Mouse (Mus musculus) gastrocnemius, postnatal 25 days (tissue): ENCODE measurements around the gene Filip1. TPM values are rescaled to one million over a fixed set of nuclear protein-coding genes. Genes with fewer than 3 reads are reported as not detected.

Experiments
- DNase-seq: peaks from one replicate; pipeline ENCODE4 v3.0.0; 2022
- total RNA-seq, 2 experiments: library from RNA; stranded (reverse); gene quantifications; 1 replicate in 1 of 2; 2 replicates in 1 of 2; pipeline ENCODE4 v1.2.3; 2021

The Filip1 gene
- total RNA-seq, 2 experiments from 2014 or later, result 61.3 to 87.3 TPM

GRCm38 (mm10) chr9:79823856-79824255 is 188.8 kb downstream of the Filip1 start:
- no peak for DNase-seq

GRCm38 (mm10) chr9:79823438-79823837 is 189.2 kb downstream of the Filip1 start:
- DNase-seq, result no peak

GRCm38 (mm10) chr9:79816464-79816863 is 196.2 kb downstream of the Filip1 start:
- DNase-seq, result no peak

GRCm38 (mm10) chr9:79816013-79816412 is 196.6 kb downstream of the Filip1 start:
- DNase-seq, result no peak

GRCm38 (mm10) chr9:79814592-79814991 is 198.1 kb downstream of the Filip1 start:
- DNase-seq, result no peak

- no peak for DNase-seq
These were observed 201.4 kb downstream of the Filip1 start for GRCm38 (mm10) chr9:79810969-79811902.

GRCm38 (mm10) chr9:79810534-79810933 is 202.1 kb downstream of the Filip1 start:
- no peak for DNase-seq

- no peak for DNase-seq
These were observed 203.2 kb downstream of the Filip1 start for GRCm38 (mm10) chr9:79809411-79809810.

- DNase-seq, result no peak
These were observed 205.5 kb downstream of the Filip1 start for GRCm38 (mm10) chr9:79807178-79807577.

GRCm38 (mm10) chr9:79806317-79807075 is 206.2 kb downstream of the Filip1 start:
- no peak for DNase-seq

GRCm38 (mm10) chr9:79805426-79805825 is 207.2 kb downstream of the Filip1 start:
- DNase-seq, result no peak

- no peak for DNase-seq
These were observed 216.1 kb downstream of the Filip1 start for GRCm38 (mm10) chr9:79796461-79797135.

GRCm38 (mm10) chr9:79795076-79795475 is 217.6 kb downstream of the Filip1 start:
- no peak for DNase-seq

- peak; percentile 97 for DNase-seq
These were observed 219.5 kb downstream of the Filip1 start, which contains the start of gene Tmem30a for GRCm38 (mm10) chr9:79792841-79793835. Gene Tmem30a (minus strand): TSS chr9:79793507.

- DNase-seq, result no peak
These were observed 226.9 kb downstream of the Filip1 start for GRCm38 (mm10) chr9:79785794-79786085.

- no peak for DNase-seq
These were observed 227.5 kb downstream of the Filip1 start for GRCm38 (mm10) chr9:79784934-79785793.

- no peak for DNase-seq
These were observed 228.2 kb downstream of the Filip1 start for GRCm38 (mm10) chr9:79784439-79784838.

GRCm38 (mm10) chr9:79779354-79779753 is 233.3 kb downstream of the Filip1 start:
- DNase-seq, result no peak

GRCm38 (mm10) chr9:79766991-79767545 is 245.6 kb downstream of the Filip1 start:
- DNase-seq, result no peak

GRCm38 (mm10) chr9:79765329-79765728 is 247.3 kb downstream of the Filip1 start:
- no peak for DNase-seq
